Mouse (Mus musculus) A20 (cell line): Measurements from ENCODE around the gene Car9.
"Not testable (repeated sequence)": the region's sequence is repeated elsewhere in the genome, so short reads cannot be mapped to it uniquely, and the experiment has no call there.

Experiments used
- DNase-seq: peaks from one replicate; pipeline ENCODE4 v3.0.0-alpha.2; 2011; ENCODE audit warnings: low read depth, low spot score

Gene Car9

DNA sequence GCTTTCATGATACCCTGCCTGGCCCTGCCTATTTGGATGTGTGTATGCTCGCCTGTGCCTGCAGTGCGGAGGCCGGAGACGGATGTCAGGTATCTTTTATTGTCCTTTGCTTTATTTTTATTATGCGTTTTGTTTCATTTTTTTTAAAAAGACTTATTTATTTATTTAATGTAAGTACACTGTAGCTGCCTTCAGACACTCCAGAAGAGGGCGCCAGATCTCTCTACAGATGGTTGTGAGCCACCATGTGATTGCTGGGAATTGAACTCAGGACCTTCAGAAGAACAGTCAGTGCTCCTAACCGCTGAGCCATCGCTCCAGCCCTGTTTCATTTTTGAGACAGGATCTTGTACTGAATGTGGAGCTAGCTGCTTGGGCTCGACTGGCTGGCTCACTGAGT, 21.7 kb downstream of the Car9 start:
- peak; percentile 37 for DNase-seq

DNA sequence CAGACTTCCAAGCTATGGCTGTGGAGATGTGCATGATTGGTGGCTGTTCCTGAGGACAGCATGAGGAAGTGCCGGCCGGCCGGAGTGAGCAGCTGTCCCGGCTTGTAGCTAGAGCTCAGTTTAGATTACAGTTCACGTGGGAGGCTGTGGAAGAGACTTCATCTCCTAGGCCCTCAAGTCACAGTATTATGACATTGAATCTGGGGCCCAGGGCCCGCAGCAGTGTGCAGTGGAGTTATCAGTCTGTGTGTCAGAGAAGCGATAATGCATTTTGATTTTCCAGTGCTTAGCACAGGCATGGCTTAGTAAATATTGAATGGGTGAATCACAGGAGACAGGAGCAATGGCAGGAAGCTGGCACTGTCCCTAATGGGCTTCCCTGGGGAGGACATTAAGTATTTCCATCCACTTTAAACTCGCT, 23.3 kb downstream of the Car9 start:
- no peak for DNase-seq

DNA sequence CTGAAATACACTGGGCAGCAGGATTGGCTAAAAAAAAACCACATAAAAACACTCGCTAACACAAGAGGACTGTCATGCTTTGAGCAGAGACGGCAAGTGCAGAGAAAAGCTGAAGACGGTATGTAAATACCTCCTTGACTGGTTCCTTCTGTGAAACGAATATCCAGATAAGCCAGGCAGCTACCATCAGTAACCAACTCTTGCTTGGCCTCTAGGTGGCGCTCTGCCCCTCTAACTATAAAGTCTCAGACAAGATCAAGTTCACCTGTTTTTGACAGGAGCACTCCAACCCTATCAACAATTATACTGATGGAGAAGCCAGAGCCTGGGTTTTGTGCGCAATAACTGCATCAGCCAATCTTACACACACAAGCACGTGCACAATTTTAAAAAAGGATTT, 23.8 kb downstream of the Car9 start:
- DNase-seq, result peak; percentile 81

DNA sequence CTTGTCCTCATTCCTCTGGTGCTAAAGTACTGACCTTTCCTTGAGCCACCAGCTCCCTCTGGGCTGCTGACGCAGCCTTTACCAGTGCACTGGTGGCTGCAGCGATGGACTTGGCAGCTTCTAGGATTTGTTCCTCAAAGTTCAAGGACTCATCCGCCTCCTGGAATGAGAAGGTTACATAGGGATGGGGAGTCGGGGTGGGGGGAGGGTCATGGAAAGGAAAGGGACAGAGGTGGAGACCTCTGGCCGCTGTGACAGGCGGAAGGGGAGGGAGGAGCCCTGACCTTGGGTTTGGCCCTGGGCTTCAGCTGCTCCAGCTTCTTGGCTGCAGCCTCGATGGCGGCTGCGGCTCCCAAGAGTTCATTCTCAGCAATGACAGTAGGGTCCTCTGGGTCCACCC, 26.5 kb downstream of the Car9 start:
- DNase-seq, result no peak

DNA sequence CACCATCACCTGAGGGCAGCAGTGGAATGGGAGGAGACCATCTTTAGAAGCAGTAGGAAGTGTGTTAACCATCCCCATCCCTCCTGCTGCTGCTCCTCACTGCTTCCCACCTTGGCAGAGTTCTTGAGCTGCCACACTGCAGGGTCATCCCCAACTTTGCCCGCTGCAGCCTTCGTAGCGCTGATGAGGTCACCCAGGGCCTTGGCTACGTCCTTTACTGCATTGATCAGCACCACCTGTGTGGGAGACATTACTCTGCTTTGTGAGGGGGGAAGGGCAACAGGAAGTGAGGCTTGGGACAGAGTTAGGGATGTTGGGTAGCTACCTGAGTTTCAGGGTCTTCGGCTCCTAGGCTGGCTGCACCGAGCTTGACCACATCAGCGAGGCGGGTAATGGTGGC, 28.9 kb downstream of the Car9 start:
- DNase-seq, result no peak

DNA sequence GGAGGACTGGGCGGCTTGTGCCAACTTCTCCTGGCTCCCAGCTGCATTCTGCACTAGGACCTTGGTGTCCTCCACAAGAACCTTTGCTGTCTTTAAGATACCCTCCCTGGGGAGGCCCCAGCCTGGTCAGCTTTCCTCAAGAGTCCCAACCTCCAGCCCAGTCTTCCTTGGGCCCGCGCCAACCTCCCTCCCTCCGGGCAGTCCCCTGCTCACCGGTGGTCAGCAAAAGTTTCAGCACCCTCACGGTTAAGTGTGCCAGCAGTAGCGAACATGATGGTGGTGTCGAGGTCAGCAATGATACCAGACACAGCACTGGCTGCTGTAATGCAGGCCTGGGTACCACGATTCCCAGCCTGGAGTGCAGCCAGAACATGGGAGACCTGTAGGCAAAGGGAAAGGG, 29.3 kb downstream of the Car9 start:
- DNase-seq, result no peak

GRCm38 (mm10) chr4:43542044-43542443, 35.3 kb downstream of the Car9 start:
- DNase-seq, result no peak

GRCm38 (mm10) chr4:43546375-43547047, 39.7 kb downstream of the Car9 start:
- DNase-seq, result no peak

DNA sequence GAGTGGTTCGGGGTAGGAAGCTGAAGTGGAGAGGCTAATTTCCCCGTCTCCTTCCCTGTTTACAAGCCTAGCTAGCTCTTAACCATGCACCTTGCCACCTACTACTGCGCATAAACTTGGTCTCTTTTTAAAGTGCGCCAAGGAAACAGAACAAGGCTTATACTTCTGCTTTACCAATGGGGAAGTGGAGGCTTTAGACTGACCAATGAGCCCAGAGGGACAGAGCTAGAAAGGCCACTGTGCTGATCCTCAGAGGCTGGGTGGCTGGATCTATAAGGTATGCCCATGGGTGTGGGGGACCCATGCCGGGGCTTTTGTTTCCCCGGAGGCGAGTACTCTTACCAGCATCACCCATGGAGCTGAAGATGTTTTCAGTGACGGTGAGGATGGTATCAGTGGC, 40.4 kb downstream of the Car9 start:
- no peak for DNase-seq

DNA sequence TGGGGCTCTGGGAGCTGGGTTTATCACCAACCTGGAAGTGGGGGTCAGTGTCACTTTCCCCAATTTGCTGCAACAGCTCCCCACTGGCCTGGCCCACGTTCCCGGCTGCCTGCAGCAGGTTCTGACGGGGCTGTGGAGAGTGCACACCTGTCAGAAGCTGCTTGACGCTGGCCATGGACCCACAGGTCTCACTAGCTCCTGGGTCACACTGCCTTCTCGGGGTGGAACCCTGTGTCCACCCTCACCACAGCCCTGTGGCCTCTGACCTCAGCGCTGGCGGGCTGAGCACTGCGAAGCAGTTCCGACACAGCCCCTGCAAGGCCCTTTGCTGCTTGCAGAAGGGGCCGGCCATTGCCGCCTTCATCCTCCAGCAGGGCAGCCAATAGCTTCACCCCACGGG, 42.3 kb downstream of the Car9 start:
- no peak for DNase-seq

DNA sequence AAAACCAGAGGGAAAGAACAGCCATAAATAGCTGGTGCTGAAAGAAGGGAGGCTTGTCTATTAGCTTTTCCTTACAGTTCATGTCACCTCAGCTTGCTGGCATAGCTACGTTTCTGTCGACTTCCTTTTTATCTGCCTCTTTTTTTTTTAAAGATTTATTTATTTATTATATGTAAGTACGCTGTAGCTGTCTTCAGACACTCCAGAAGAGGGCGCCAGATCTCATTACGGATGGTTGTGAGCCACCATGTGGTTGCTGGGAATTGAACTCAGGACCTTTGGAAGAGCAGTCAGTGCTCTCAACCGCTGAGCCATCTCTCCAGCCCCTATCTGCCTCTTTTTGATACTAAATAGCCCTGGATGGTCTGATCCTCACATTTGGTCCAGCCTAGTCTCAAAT, 45.1 kb downstream of the Car9 start:
- not testable (repeated sequence) for DNase-seq

DNA sequence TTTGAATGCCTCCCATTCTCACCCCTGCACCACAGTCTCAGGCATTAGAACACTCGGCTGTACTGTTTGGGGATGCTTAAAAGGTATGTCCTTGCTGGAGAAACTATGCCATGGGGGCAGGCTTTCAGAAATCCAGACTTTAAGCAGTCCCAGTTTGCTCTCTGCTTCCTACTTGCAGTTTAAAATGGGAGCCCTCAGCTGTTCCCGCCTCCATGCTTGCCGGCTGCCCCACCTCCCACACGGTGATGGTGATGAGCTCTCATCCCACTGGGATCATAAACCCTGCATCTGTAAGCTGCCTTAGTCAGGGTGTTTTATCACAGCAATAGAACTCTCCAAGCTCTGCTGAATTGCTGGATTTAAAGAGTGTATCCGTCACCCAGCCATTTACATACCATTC, 45.7 kb downstream of the Car9 start:
- no peak for DNase-seq

- DNase-seq, result no peak
Observed at GRCm38 (mm10) chr4:43553891-43554290, 47.1 kb downstream of the Car9 start.

DNA sequence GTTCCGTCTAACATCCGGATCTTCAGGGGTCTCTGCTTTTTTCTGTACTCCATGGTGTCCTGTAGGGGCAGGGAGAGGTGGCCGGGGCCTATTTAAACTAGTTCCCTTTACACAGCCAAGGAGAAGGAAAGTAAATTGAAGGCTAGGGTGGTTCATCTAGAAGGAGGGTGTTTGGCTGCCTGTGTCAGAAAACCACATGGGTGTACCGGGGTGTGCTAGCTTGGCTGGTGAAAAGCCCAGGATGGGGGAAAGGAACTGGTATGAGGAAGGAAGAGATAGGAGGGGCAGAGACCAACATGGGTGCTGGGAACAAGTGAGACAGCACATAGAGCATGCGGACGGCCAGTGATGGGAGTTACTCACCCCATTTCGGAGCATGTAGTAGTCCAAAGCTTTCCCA, 49.2 kb downstream of the Car9 start:
- no peak for DNase-seq

DNA sequence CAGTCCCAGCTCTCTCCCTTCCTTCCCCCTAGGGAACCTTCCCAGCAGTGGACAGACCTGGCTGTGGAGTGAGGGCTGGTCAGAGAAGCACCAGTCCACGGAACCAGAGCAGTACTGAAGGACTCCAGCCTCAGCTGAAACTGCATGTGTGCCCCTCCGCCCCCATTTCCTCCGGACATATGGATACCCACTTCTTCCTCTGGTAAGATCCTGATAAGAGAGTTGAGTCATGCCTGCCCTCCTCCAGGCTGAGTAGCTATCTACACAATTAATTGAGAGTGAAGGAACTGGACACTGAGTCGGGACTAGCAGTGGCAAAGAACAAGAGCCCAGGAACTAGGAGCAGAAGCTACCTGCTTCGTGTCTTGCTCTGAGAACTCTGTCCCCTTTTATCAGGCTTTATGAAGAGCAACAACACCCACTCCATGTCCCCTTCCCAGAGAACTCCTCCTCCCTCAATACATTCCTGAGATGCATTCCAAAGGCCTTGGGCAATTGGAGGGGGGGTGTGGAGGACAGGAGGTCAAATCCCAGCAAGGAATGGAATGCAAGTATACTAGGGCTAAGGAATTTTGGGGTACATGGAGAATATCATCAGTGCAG, 51.4 kb downstream of the Car9 start:
- DNase-seq, result no peak

GRCm38 (mm10) chr4:43558631-43559356, 52.0 kb downstream of the Car9 start:
- no peak for DNase-seq

GRCm38 (mm10) chr4:43559519-43560242, 52.9 kb downstream of the Car9 start:
- DNase-seq, result peak; percentile 33

GRCm38 (mm10) chr4:43560243-43560611, 53.5 kb downstream of the Car9 start:
- peak; percentile 70 for DNase-seq

DNA sequence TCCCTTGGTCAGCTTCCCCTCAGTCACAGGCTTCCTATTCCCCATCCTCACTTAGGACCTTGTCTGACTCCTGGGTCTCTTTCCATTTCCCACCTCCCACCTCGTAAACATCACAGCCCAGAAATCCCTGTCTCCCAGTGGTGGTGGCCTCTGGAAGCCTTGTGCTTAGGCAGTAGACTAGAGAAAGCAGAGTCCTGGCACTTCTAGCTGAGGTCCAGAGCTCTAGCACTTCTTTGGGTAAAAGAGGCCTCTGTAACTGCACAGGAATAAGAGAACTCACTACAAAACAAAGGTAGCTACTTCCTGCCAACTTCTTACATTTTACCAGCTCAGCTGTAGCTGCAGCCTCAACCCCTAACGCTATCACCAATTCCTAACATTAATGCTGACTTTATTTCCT, 54.2 kb downstream of the Car9 start:
- DNase-seq, result peak; percentile 48

DNA sequence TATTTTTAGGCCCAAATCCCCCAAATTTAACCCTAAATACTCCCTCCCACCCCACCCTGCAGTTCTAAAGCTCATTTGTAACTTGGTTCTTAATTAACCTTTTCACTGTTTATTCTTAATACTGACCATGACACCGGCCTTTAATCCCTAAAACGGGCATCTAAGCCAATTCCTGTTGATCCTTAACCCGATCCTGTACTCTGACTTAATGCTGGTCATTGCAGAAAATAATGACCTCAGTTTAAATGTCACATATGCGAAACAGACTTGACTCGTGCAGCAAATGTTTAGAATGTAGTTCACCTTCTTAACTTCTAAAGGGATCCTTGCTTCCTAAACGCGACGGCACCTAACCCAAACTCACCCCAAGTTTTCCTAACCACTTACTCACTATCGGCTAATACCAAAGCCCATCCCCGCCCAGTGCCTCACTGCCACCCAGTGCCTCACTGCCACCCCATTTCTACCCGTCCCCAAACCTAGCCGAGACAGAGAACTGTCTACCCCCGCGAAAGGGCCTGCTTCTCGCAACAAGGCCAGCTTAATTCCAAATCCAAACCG, 54.8 kb downstream of the Car9 start:
- DNase-seq, result no peak

- peak; percentile 97 for DNase-seq
Observed at GRCm38 (mm10) chr4:43561997-43562768, 55.4 kb downstream of the Car9 start, which contains the start of the genes Creb3 and Tln1. Gene Creb3 (plus strand): TSS chr4:43562332. Gene Tln1 (minus strand): TSS chr4:43562691.
